Comparison of ENCODE assay signal across 9 mouse cellular contexts in the genomic region with DNA sequence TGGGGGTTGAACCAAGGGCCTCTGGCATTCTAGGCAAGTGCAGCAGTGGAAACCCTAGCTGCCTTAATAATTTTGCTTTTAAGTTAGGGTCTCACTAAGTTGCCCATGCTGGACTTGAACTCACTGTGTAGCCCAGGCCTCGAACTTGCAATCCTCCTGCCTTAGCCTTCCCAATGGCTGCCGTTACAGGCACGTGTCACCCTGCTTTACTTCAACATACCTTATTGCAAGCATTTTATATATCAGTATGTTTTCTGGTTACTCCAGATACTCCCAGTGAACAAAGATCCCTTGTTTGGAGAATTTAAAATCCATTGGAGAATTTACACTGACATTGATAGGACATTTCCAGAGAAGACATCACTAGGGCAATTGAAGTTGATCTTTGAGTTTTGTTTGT. TPM values are rescaled to one million over a fixed set of nuclear protein-coding genes. Genes with fewer than 3 reads are reported as not detected.
DNase-seq lines count a peak whose midpoint lies in the region; ATAC-seq and TF ChIP-seq lines count a peak whose summit lies in the region.
"Had no signal": no experiment of that assay in that cellular context is flagged by ENCODE, and none has a peak within 500 bp of the region (broad histone marks: within the 10 kb centered on the region; RNA-seq: fewer than 3 reads in every experiment).

No protein-coding gene starts in this region.

- intact Hi-C loops in left cerebral cortex, adult 2 months (cut with DNase I), result no loop called here
- intact Hi-C loops in left cerebral cortex, postnatal 36 days (cut with DNase I), result no loop called here

- peak overlapping the region; percentile 91; the same call in 1 of the 2 replicates for H3K9ac ChIP-seq in embryonic facial prominence, embryonic 13.5 days
- peak overlapping the region; percentile 88 for H3K9ac ChIP-seq in intestine, embryonic 16.5 days (ENCODE audit: low read depth, low read length)
- peak overlapping the region; percentile 90 for H3K9ac ChIP-seq in neural tube, embryonic 13.5 days

- H3K36me3 ChIP-seq in embryonic facial prominence, embryonic 13.5 days, result no peaks in the 10 kb centered on the region; the same call in 1 of the 2 replicates
- H3K36me3 ChIP-seq in intestine, embryonic 16.5 days (ENCODE audit: control insufficient read depth, insufficient read depth, low read length), result no peaks in the 10 kb centered on the region
- H3K36me3 ChIP-seq in neural tube, embryonic 13.5 days, result peaks cover under 1% of the 10 kb centered on the region; the same call in 1 of the 2 replicates

- H3K4me2 ChIP-seq in embryonic facial prominence, embryonic 13.5 days, result peak overlapping the region; percentile 83
- H3K4me2 ChIP-seq in intestine, embryonic 16.5 days (ENCODE audit: low read depth, low read length), result peak overlapping the region; percentile 77
- peak overlapping the region; percentile 89 for H3K4me2 ChIP-seq in neural tube, embryonic 13.5 days

- H3K27me3 ChIP-seq in embryonic facial prominence, embryonic 13.5 days, result no peaks in the 10 kb centered on the region
- H3K27me3 ChIP-seq in intestine, embryonic 16.5 days (replicated peaks; ENCODE audit: control insufficient read depth, insufficient read depth, low read length), result no peaks in the 10 kb centered on the region
- no peaks in the 10 kb centered on the region for H3K27me3 ChIP-seq in neural tube, embryonic 13.5 days

- ATAC-seq in embryonic facial prominence, embryonic 13.5 days (ENCODE audit: insufficient number of reproducible peaks, insufficient read depth, low FRiP score, low TSS enrichment, low read depth), result no peak
- ATAC-seq in intestine, embryonic 16.5 days, result no peak
- ATAC-seq in neural tube, embryonic 13.5 days (ENCODE audit: low read depth), result 0 out of 2 replicates have a peak, but pooled peaks have one; percentile 1
- no peak for ATAC-seq in granulocyte monocyte progenitor cell, adult 5-6 weeks (replicated peaks; ENCODE audit: poor library complexity, severe bottlenecking)

- WGBS in embryonic facial prominence, embryonic 13.5 days, result 92% methylated on average over 3 of the region's 3 CpGs
- 95% methylated on average over 3 of the region's 3 CpGs for WGBS in intestine, embryonic 16.5 days
- WGBS in neural tube, embryonic 13.5 days, result 87% methylated on average over 3 of the region's 3 CpGs

- H3K4me1 ChIP-seq in embryonic facial prominence, embryonic 13.5 days, result peaks cover 10% of the 10 kb centered on the region; the same call in 1 of the 2 replicates
- peaks cover 5% of the 10 kb centered on the region; the same call in 1 of the 2 replicates for H3K4me1 ChIP-seq in intestine, embryonic 16.5 days (ENCODE audit: control insufficient read depth, insufficient read depth, low read length)
- peaks cover 15% of the 10 kb centered on the region for H3K4me1 ChIP-seq in neural tube, embryonic 13.5 days (replicated peaks)

- no peak for TF ChIP-seq CTCF in left cerebral cortex, adult 2 months (IDR thresholded peaks at IDR 0.05)

- H3K27ac ChIP-seq in left cerebral cortex, adult 2 months, result peak overlapping the region; percentile 98
- H3K27ac ChIP-seq in embryonic facial prominence, embryonic 13.5 days, result peak overlapping the region; percentile 94; the same call in 1 of the 2 replicates
- H3K27ac ChIP-seq in intestine, embryonic 16.5 days (ENCODE audit: low read length), result no peak overlapping the region
- H3K27ac ChIP-seq in neural tube, embryonic 13.5 days (replicated peaks), result peak overlapping the region; percentile 90; the same call in 1 of the 2 replicates

- no peaks in the 10 kb centered on the region for H3K9me3 ChIP-seq in embryonic facial prominence, embryonic 13.5 days
- no peaks in the 10 kb centered on the region for H3K9me3 ChIP-seq in intestine, embryonic 16.5 days (ENCODE audit: control insufficient read depth, low read length)
- H3K9me3 ChIP-seq in neural tube, embryonic 13.5 days, result no peaks in the 10 kb centered on the region

- DNase-seq in left cerebral cortex, adult 2 months (ENCODE audit: extremely low spot score in 1 of 2, low spot score in 2 of 2), result no peak
- no peak for DNase-seq in left cerebral cortex, postnatal 36 days (ENCODE audit: low spot score in 2 of 2)
- no peak for DNase-seq in urinary bladder, postnatal 25 days (ENCODE audit: low spot score)
- no peak for DNase-seq in retina, embryonic 14.5 days (ENCODE audit: low spot score)
- DNase-seq: retina, postnatal 1 day had no signal

- peak overlapping the region; percentile 80 for H3K4me3 ChIP-seq in left cerebral cortex, adult 2 months
- peak overlapping the region; percentile 84 for H3K4me3 ChIP-seq in embryonic facial prominence, embryonic 13.5 days
- H3K4me3 ChIP-seq in intestine, embryonic 16.5 days (ENCODE audit: low read length), result peak overlapping the region; percentile 75
- peak overlapping the region; percentile 83 for H3K4me3 ChIP-seq in neural tube, embryonic 13.5 days

RNA-seq across cellular contexts. Expression of gene Ccdc15, which starts 0.8 kb away (rescaled TPM):
- 1 to 10 TPM; 1.9 to 2.5 TPM for total RNA-seq in left cerebral cortex, adult 2 months (2021)
- 1 to 10 TPM; 1.5 to 3.1 TPM for total RNA-seq in left cerebral cortex, postnatal 36 days (2021)
- polyA plus RNA-seq in embryonic facial prominence, embryonic 13.5 days (2015; fragmentation: Nextera tagmentation; extraction: Ambion mirVana), result 8.9 and 10.3 TPM in 2 replicates
- polyA plus RNA-seq in intestine, embryonic 16.5 days (2015; fragmentation: Nextera tagmentation; extraction: Ambion mirVana), result 3.8 and 4.3 TPM in 2 replicates
- 7.9 and 9.0 TPM in 2 replicates for polyA plus RNA-seq in neural tube, embryonic 13.5 days (2015; fragmentation: Nextera tagmentation; extraction: Ambion mirVana)
- total RNA-seq in granulocyte monocyte progenitor cell, adult 5-6 weeks (2014; fragmentation: Nextera tagmentation), result 13.3 and 16.7 TPM in 2 replicates
- 11.7 and 14.5 TPM in 2 replicates for total RNA-seq in granulocyte monocyte progenitor cell, adult 5-6 weeks (2017)

RNA-seq across cellular contexts. Expression of gene Hepacam, which starts 18.1 kb away (rescaled TPM):
- 10 to 100 TPM; 53.6 to 53.7 TPM for total RNA-seq in left cerebral cortex, adult 2 months (2021)
- 10 to 100 TPM; 62.8 to 64.3 TPM for total RNA-seq in left cerebral cortex, postnatal 36 days (2021)
- 0.21 TPM in 1 of 2 replicates, not detected in the other for polyA plus RNA-seq in embryonic facial prominence, embryonic 13.5 days (2015; fragmentation: Nextera tagmentation; extraction: Ambion mirVana)
- polyA plus RNA-seq in intestine, embryonic 16.5 days (2015; fragmentation: Nextera tagmentation; extraction: Ambion mirVana), result 0.05 and 0.09 TPM in 2 replicates
- polyA plus RNA-seq in neural tube, embryonic 13.5 days (2015; fragmentation: Nextera tagmentation; extraction: Ambion mirVana), result 6.7 and 6.9 TPM in 2 replicates
- not detected in 2 replicates for total RNA-seq in granulocyte monocyte progenitor cell, adult 5-6 weeks (2014; fragmentation: Nextera tagmentation)
- total RNA-seq in granulocyte monocyte progenitor cell, adult 5-6 weeks (2017), result not detected in 2 replicates

RNA-seq across cellular contexts. Expression of gene Robo4, which starts 52.6 kb away (rescaled TPM):
- total RNA-seq in left cerebral cortex, adult 2 months (2021), result 1 to 10 TPM; 8.0 to 9.5 TPM
- total RNA-seq in left cerebral cortex, postnatal 36 days (2021), result 1 to 10 TPM; 7.6 to 7.8 TPM
- 9.5 and 10.1 TPM in 2 replicates for polyA plus RNA-seq in embryonic facial prominence, embryonic 13.5 days (2015; fragmentation: Nextera tagmentation; extraction: Ambion mirVana)
- polyA plus RNA-seq in intestine, embryonic 16.5 days (2015; fragmentation: Nextera tagmentation; extraction: Ambion mirVana), result 11.7 and 13.9 TPM in 2 replicates
- polyA plus RNA-seq in neural tube, embryonic 13.5 days (2015; fragmentation: Nextera tagmentation; extraction: Ambion mirVana), result 6.2 and 7.8 TPM in 2 replicates
- 0.30 TPM in 1 of 2 replicates, not detected in the other for total RNA-seq in granulocyte monocyte progenitor cell, adult 5-6 weeks (2014; fragmentation: Nextera tagmentation)
- 0.04 TPM in 1 of 2 replicates, not detected in the other for total RNA-seq in granulocyte monocyte progenitor cell, adult 5-6 weeks (2017)

Comparison
In these comparisons a context has a peak if more than half of its experiments do, and no peak if none do; other contexts are left out.
1. RNA of gene Hepacam, which starts 18.1 kb away (total RNA-seq): 62.8 to 64.3 TPM in left cerebral cortex, postnatal 36 days and 53.6 to 53.7 TPM in left cerebral cortex, adult 2 months; not detected in granulocyte monocyte progenitor cell, adult 5-6 weeks; every median in the first group is over 10 times any median in the second.
2. RNA of gene Robo4, which starts 52.6 kb away (total RNA-seq): 8.0 to 9.5 TPM in left cerebral cortex, adult 2 months and 7.6 to 7.8 TPM in left cerebral cortex, postnatal 36 days; 0.04 to 0.30 TPM in granulocyte monocyte progenitor cell, adult 5-6 weeks; every median in the first group is over 4 times any median in the second.
3. Peak in every context shown above with its lines, with median percentiles within 50 percentile points of each other: H3K4me3 ChIP-seq, H3K4me2 ChIP-seq and H3K9ac ChIP-seq.